Mouse (Mus musculus): ENCODE measurements around the gene Ndufa13. TPM values are rescaled to one million over a fixed set of nuclear protein-coding genes. Genes with fewer than 3 reads are reported as not detected.
A peak's percentile ranks its signal among the peaks of the same experiment; 100 is the strongest.

The Ndufa13 gene
- polyA plus RNA-seq, 1 experiment from 2014 or later: 177 TPM

DNA sequence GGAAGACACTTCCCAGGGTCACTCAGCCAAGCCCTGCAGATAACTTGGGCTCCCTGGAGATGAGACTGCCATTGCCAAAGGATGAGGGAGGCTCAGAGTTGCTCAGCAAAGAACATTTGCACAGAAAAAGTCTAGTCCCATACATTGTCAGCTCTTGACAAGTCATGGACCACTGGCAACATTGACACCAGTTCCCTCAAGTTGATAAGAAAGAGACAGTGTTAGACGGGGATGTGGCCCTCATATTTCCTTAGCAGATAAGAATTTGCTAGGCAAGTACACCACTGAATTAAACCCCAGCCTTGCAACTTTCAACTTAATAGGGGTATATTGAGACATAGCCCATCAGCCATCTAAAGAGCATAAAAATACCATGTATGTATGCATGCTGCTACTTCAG is 21.6 kb upstream of the Ndufa13 start:
- Histone ChIP-seq H3K4me1 (ENCODE audit: insufficient read depth, low read depth, low read length) (0 out of 2 replicates have a peak, but pooled peaks cover 4% of the 10 kb centered on the region), H3K36me3 (ENCODE audit: insufficient read depth, low read length) (no peaks in the 10 kb centered on the region; the same call in 1 of the 2 replicates), H3K9me3 (ENCODE audit: low read length) (no peaks in the 10 kb centered on the region), H3K4me2 (replicated peaks; ENCODE audit: low read depth, low read length) (no peak overlapping the region), H3K4me3 (ENCODE audit: low read depth, low read length) (no peak overlapping the region), H3K27ac (ENCODE audit: low read length) (no peak overlapping the region), H3K27me3 (replicated peaks; ENCODE audit: insufficient read depth, low read length) (no peaks in the 10 kb centered on the region), H3K9ac (replicated peaks; ENCODE audit: low read depth) (no peak overlapping the region)
- ATAC-seq (no peak), DNase-seq (ENCODE audit: low spot score) (no peak)
- 52% methylated on average over 1 of the region's 1 CpGs for WGBS
- TF ChIP-seq CTCF (IDR thresholded peaks at IDR 0.05): no peak
- TF ChIP-seq EP300 (IDR thresholded peaks at IDR 0.05): no peak

DNA sequence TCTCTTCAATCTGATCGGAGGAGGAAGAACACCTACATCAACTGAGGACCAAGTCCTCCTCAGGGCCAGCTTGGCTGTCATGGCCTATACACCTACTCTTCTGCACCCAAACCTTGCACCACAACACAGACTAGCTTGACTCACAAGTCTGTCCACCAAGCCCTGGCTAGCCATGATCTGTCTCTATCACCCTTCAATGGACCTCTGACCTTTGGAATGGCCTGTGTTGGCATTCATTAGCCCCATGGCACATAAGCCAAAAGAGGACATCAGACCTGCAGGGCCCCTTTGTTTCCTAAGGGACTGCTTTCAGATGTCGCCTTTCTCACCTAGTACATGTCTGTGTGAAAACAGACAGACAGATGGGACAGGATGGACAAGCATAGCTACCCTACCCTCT is 18.8 kb upstream of the Ndufa13 start:
- ATAC-seq: no peak
- TF ChIP-seq CTCF (IDR thresholded peaks at IDR 0.05) (no peak), EP300 (IDR thresholded peaks at IDR 0.05) (no peak)
- Histone ChIP-seq H3K27ac (ENCODE audit: low read length) (no peak overlapping the region), H3K9ac (replicated peaks; ENCODE audit: low read depth) (no peak overlapping the region), H3K9me3 (ENCODE audit: low read length) (no peaks in the 10 kb centered on the region), H3K36me3 (ENCODE audit: insufficient read depth, low read length) (peaks cover 5% of the 10 kb centered on the region; the same call in 1 of the 2 replicates), H3K27me3 (replicated peaks; ENCODE audit: insufficient read depth, low read length) (no peaks in the 10 kb centered on the region), H3K4me2 (replicated peaks; ENCODE audit: low read depth, low read length) (no peak overlapping the region), H3K4me3 (ENCODE audit: low read depth, low read length) (no peak overlapping the region), H3K4me1 (ENCODE audit: insufficient read depth, low read depth, low read length) (0 out of 2 replicates have a peak, but pooled peaks cover 4% of the 10 kb centered on the region)
- no peak for DNase-seq (ENCODE audit: low spot score)
- WGBS: 79% methylated on average over 2 of the region's 2 CpGs

DNA sequence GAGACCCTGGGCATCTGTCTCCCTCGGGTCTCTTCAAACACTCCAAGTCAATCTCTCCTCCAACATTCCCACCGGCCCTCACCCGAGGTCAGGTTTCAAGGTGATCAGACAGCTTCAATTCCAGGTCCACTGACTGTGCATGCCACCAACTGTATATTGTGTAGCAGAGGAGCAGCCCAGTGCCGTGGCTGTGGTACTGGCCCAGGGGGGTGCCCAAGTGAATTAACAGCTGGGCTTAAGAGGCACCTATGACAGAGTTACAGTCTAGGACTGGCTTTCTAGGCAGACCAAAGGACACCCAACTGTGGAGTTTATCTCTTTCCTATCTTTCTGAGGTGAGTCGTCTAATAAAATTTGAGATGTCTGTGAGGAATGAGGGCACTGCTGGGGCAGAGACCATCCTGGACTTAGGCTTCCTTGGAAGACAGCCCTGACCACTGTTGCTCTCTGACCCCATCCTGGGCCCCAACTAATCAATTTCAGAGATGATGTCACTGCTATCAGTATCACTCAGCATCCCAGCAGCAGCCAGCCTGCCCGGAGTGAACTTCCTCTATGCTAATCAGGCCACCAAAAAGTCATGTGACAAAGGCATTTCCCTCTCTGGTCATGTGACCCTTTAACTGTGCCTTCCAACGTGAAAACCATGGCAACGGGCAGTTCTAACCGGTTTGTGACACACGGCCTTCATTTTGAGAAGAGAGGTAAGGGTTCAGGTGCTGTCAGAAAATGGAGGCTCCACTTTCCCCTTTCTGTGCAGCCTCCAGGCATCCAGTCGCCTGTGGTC is 17.7 kb upstream of the Ndufa13 start:
- Histone ChIP-seq H3K27ac (ENCODE audit: low read length) (peak overlapping the region; percentile 23; the same call in 1 of the 2 replicates), H3K4me3 (ENCODE audit: low read depth, low read length) (no peak overlapping the region), H3K9ac (replicated peaks; ENCODE audit: low read depth) (no peak overlapping the region), H3K9me3 (ENCODE audit: low read length) (no peaks in the 10 kb centered on the region), H3K36me3 (ENCODE audit: insufficient read depth, low read length) (peaks cover 10% of the 10 kb centered on the region; the same call in 1 of the 2 replicates), H3K4me1 (ENCODE audit: insufficient read depth, low read depth, low read length) (0 out of 2 replicates have a peak, but pooled peaks cover 4% of the 10 kb centered on the region), H3K4me2 (replicated peaks; ENCODE audit: low read depth, low read length) (no peak overlapping the region), H3K27me3 (replicated peaks; ENCODE audit: insufficient read depth, low read length) (no peaks in the 10 kb centered on the region)
- DNase-seq (ENCODE audit: low spot score): peak; percentile 83
- WGBS: 29% methylated on average over 11 of the region's 11 CpGs
- TF ChIP-seq CTCF (IDR thresholded peaks at IDR 0.05): no peak
- TF ChIP-seq EP300 (IDR thresholded peaks at IDR 0.05): no peak
- peak; percentile 72 for ATAC-seq

DNA sequence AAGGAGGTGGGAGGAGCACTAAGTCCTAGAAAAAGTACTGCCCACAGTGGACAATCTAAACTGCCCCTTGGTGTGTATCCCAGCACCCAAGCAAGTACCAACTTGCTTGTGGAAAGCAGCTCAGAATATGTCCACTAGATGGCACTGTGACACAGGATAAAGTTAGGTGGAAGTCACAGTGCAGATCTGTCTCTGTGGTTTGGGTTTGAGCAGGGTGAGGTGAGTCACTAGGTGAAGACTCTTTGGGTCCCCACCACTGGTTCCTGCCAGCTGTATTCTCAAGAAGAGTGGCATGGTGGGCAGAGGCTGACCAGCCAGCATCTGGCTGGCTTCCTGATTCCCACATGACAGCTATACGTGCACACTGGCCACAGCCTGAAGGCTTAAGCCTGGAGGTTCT is 16.7 kb upstream of the Ndufa13 start:
- Histone ChIP-seq H3K9ac (replicated peaks; ENCODE audit: low read depth) (no peak overlapping the region), H3K27ac (ENCODE audit: low read length) (no peak overlapping the region), H3K4me1 (ENCODE audit: insufficient read depth, low read depth, low read length) (0 out of 2 replicates have a peak, but pooled peaks cover 4% of the 10 kb centered on the region), H3K9me3 (ENCODE audit: low read length) (no peaks in the 10 kb centered on the region), H3K4me3 (ENCODE audit: low read depth, low read length) (no peak overlapping the region), H3K36me3 (ENCODE audit: insufficient read depth, low read length) (peaks cover 19% of the 10 kb centered on the region; the same call in 1 of the 2 replicates), H3K27me3 (replicated peaks; ENCODE audit: insufficient read depth, low read length) (no peaks in the 10 kb centered on the region), H3K4me2 (replicated peaks; ENCODE audit: low read depth, low read length) (no peak overlapping the region)
- ATAC-seq (peak; percentile 73), DNase-seq (ENCODE audit: low spot score) (peak; percentile 90)
- 46% methylated on average over 1 of the region's 1 CpGs for WGBS
- TF ChIP-seq CTCF (IDR thresholded peaks at IDR 0.05) (peak; percentile 96), EP300 (IDR thresholded peaks at IDR 0.05) (no peak)

DNA sequence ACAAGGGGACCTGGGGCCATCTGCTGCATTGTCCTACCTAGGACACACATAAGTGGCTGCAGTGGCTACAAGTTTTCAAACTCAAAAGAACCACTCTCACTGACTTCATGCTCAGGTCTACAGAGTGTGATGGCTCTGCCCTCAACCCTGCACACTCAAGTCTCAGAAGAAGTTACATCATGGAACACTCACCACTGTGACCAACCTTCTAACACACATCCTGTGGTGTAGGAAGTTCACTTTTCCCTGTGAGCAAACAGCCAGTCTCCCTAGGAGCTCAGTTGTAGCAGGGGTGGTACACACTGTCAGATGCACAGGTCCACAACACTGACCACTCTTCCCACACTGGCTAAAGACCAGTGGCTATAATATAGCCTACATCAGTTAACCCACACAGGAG is 16.1 kb upstream of the Ndufa13 start:
- no peak overlapping the region for H3K4me2 ChIP-seq (replicated peaks; ENCODE audit: low read depth, low read length)
- 0 out of 2 replicates have a peak, but pooled peaks cover 4% of the 10 kb centered on the region for H3K4me1 ChIP-seq (ENCODE audit: insufficient read depth, low read depth, low read length)
- peaks cover 24% of the 10 kb centered on the region; the same call in 1 of the 2 replicates for H3K36me3 ChIP-seq (ENCODE audit: insufficient read depth, low read length)
- no peak for ATAC-seq
- no peak overlapping the region for H3K9ac ChIP-seq (replicated peaks; ENCODE audit: low read depth)
- TF ChIP-seq EP300 (IDR thresholded peaks at IDR 0.05): no peak
- no peak for TF ChIP-seq CTCF (IDR thresholded peaks at IDR 0.05)
- no peaks in the 10 kb centered on the region for H3K27me3 ChIP-seq (replicated peaks; ENCODE audit: insufficient read depth, low read length)
- DNase-seq (ENCODE audit: low spot score): no peak
- H3K9me3 ChIP-seq (ENCODE audit: low read length): no peaks in the 10 kb centered on the region
- no peak overlapping the region for H3K4me3 ChIP-seq (ENCODE audit: low read depth, low read length)
- no peak overlapping the region for H3K27ac ChIP-seq (ENCODE audit: low read length)

DNA sequence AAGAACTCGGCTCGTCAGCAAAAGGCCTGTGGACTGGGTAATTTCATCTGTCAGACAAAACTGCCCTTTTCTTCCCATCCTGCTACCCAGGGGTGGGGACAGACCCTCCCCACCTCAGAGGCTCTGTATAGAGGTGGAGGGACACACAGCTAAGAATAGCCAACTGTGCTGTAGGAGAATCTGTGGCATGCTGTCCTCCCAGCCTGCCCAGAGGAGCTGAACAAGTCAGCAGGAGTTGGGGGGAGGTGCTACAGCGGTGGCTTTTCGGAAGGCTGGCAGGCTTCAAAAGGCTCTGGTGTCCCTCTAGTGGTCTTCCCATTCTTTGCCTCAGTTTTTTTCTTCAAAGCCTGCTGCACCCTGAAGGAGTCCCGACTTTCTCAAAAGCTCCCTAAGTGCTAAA is 13.4 kb upstream of the Ndufa13 start:
- H3K4me1 ChIP-seq (ENCODE audit: insufficient read depth, low read depth, low read length): 0 out of 2 replicates have a peak, but pooled peaks cover 4% of the 10 kb centered on the region
- 45% methylated on average over 5 of the region's 5 CpGs for WGBS
- H3K9me3 ChIP-seq (ENCODE audit: low read length): no peaks in the 10 kb centered on the region
- ATAC-seq (no peak), DNase-seq (ENCODE audit: low spot score) (no peak)
- H3K9ac ChIP-seq (replicated peaks; ENCODE audit: low read depth): no peak overlapping the region
- H3K27me3 ChIP-seq (replicated peaks; ENCODE audit: insufficient read depth, low read length): no peaks in the 10 kb centered on the region
- H3K27ac ChIP-seq (ENCODE audit: low read length): no peak overlapping the region
- H3K4me3 ChIP-seq (ENCODE audit: low read depth, low read length): no peak overlapping the region
- TF ChIP-seq EP300 (IDR thresholded peaks at IDR 0.05) (no peak), CTCF (IDR thresholded peaks at IDR 0.05) (peak; percentile 46)
- no peak overlapping the region for H3K4me2 ChIP-seq (replicated peaks; ENCODE audit: low read depth, low read length)
- peaks cover 41% of the 10 kb centered on the region for H3K36me3 ChIP-seq (ENCODE audit: insufficient read depth, low read length)

Data from lung, postnatal 0 days (tissue).